10 mouse cellular contexts compared by ENCODE assay signal in genomic region chr3:96248141-96249033, GRCm38 (mm10). TPM values are rescaled to one million over a fixed set of nuclear protein-coding genes. Genes with fewer than 3 reads are reported as not detected.
DNase-seq lines count a peak whose midpoint lies in the region; ATAC-seq and TF ChIP-seq lines count a peak whose summit lies in the region.
"Had no signal": no experiment of that assay in that cellular context is flagged by ENCODE, and none has a peak within 500 bp of the region (broad histone marks: within the 10 kb centered on the region; RNA-seq: fewer than 3 reads in every experiment).

No protein-coding gene starts in this region.

- no peaks in the 10 kb centered on the region for H3K9me3 ChIP-seq in heart, embryonic 11.5 days (replicated peaks; ENCODE audit: control insufficient read depth, low read length)
- H3K9me3 ChIP-seq in forebrain, embryonic 13.5 days (replicated peaks): no peaks in the 10 kb centered on the region
- H3K9me3 ChIP-seq in liver, embryonic 13.5 days (replicated peaks): no peaks in the 10 kb centered on the region
- H3K9me3 ChIP-seq: G1E had no signal

- H3K4me2 ChIP-seq in heart, embryonic 11.5 days: peak overlapping the region; percentile 68
- peak overlapping the region; percentile 62 for H3K4me2 ChIP-seq in forebrain, embryonic 13.5 days
- peak overlapping the region; percentile 69 for H3K4me2 ChIP-seq in liver, embryonic 13.5 days

- peaks cover 14% of the 10 kb centered on the region for H3K4me1 ChIP-seq in heart, embryonic 11.5 days (ENCODE audit: control insufficient read depth, insufficient read depth, low read length)
- H3K4me1 ChIP-seq in heart, adult 2 months (ENCODE audit: control insufficient read depth, insufficient read depth, low read length): peaks cover 5% of the 10 kb centered on the region
- H3K4me1 ChIP-seq in forebrain, embryonic 13.5 days: peaks cover 39% of the 10 kb centered on the region
- H3K4me1 ChIP-seq in liver, embryonic 13.5 days (replicated peaks): peaks cover 67% of the 10 kb centered on the region

- no peaks in the 10 kb centered on the region for H3K79me2 ChIP-seq in heart, adult 2 months (replicated peaks; ENCODE audit: control insufficient read depth, insufficient read depth, low read length)

- TF ChIP-seq EP300 in heart, adult 2 months (IDR thresholded peaks at IDR 0.05; ENCODE audit: insufficient read depth, low read depth, low read length): no peak

- peak overlapping the region; percentile 35; the same call in 1 of the 2 replicates for H3K27ac ChIP-seq in heart, embryonic 11.5 days (ENCODE audit: low read depth, low read length)
- no peak overlapping the region for H3K27ac ChIP-seq in heart, adult 2 months
- H3K27ac ChIP-seq in forebrain, embryonic 13.5 days: no peak overlapping the region
- peak overlapping the region; percentile 93 for H3K27ac ChIP-seq in liver, embryonic 13.5 days

- intact Hi-C loops in heart, adult 2 months (cut with DNase I): loop anchor here (1.0 kb wide), 1 partner anchor 11 kb away; no protein-coding TSS in a partner anchor

- no peaks in the 10 kb centered on the region for H3K27me3 ChIP-seq in heart, embryonic 11.5 days (ENCODE audit: control insufficient read depth, insufficient read depth, low read length)
- H3K27me3 ChIP-seq in heart, adult 2 months (ENCODE audit: control insufficient read depth, insufficient read depth, low read length): no peaks in the 10 kb centered on the region
- H3K27me3 ChIP-seq in forebrain, embryonic 13.5 days: no peaks in the 10 kb centered on the region
- no peaks in the 10 kb centered on the region for H3K27me3 ChIP-seq in liver, embryonic 13.5 days

- no peak for TF ChIP-seq POLR2A in heart, adult 2 months (IDR thresholded peaks at IDR 0.05; ENCODE audit: insufficient read depth, low read depth, low read length)

- no peaks in the 10 kb centered on the region for H3K36me3 ChIP-seq in heart, embryonic 11.5 days (ENCODE audit: control insufficient read depth, insufficient read depth, low read length)
- H3K36me3 ChIP-seq in heart, adult 2 months (ENCODE audit: control insufficient read depth, insufficient read depth, low read length): peaks cover 7% of the 10 kb centered on the region
- no peaks in the 10 kb centered on the region for H3K36me3 ChIP-seq in forebrain, embryonic 13.5 days (ENCODE audit: poor library complexity, severe bottlenecking)
- H3K36me3 ChIP-seq in liver, embryonic 13.5 days: no peaks in the 10 kb centered on the region
- H3K36me3 ChIP-seq: G1E had no signal

- no peak for DNase-seq in heart, adult 2 months
- DNase-seq in A20 (ENCODE audit: low read depth, low spot score): peak; percentile 32
- DNase-seq in liver, embryonic 13.5 days: no peak
- no peak for DNase-seq in MN1 (ENCODE audit: low spot score)
- no peak for DNase-seq in thymus, postnatal 36 days
- DNase-seq in adrenal gland, adult 8-10 months: no peak

- peak overlapping the region; percentile 39 for H3K4me3 ChIP-seq in heart, embryonic 11.5 days (ENCODE audit: low read depth, low read length)
- no peak overlapping the region for H3K4me3 ChIP-seq in heart, adult 2 months
- H3K4me3 ChIP-seq in forebrain, embryonic 13.5 days: peak overlapping the region; percentile 45
- H3K4me3 ChIP-seq in liver, embryonic 13.5 days (replicated peaks): peak overlapping the region; percentile 63

- WGBS in heart, embryonic 11.5 days (ENCODE audit: insufficient replicate concordance): 46% methylated on average over 6 of the region's 6 CpGs
- 58% methylated on average over 6 of the region's 6 CpGs for WGBS in heart, adult 2 months
- WGBS in forebrain, embryonic 13.5 days: 54% methylated on average over 6 of the region's 6 CpGs
- 44% methylated on average over 6 of the region's 6 CpGs for WGBS in liver, embryonic 13.5 days (ENCODE audit: insufficient replicate concordance)

- no peak for TF ChIP-seq CTCF in heart, adult 2 months (IDR thresholded peaks at IDR 0.05)

- no peak for ATAC-seq in heart, embryonic 11.5 days (replicated peaks; ENCODE audit: insufficient number of reproducible peaks, low FRiP score, low TSS enrichment)
- no peak for ATAC-seq in forebrain, embryonic 13.5 days
- ATAC-seq in liver, embryonic 13.5 days (ENCODE audit: low read depth): no peak

- H3K9ac ChIP-seq in heart, embryonic 11.5 days (ENCODE audit: low read depth, low read length): peak overlapping the region; percentile 66; the same call in 1 of the 2 replicates
- no peak overlapping the region for H3K9ac ChIP-seq in heart, adult 2 months (ENCODE audit: low read depth, low read length)
- H3K9ac ChIP-seq in forebrain, embryonic 13.5 days: peak overlapping the region; percentile 73
- H3K9ac ChIP-seq in liver, embryonic 13.5 days: peak overlapping the region; percentile 82

RNA-seq across cellular contexts. Expression of gene Hist2h3c1, which starts 1.9 kb away (rescaled TPM):
- polyA plus RNA-seq in heart, embryonic 11.5 days (2014; fragmentation: Nextera tagmentation; extraction: Ambion mirVana): 0.66 and 1.2 TPM in 2 replicates
- total RNA-seq in heart, adult 2 months (2021): not detected
- polyA plus RNA-seq in heart, adult 2 months (2012; rRNA removed): not detected in 2 replicates
- polyA plus RNA-seq in forebrain, embryonic 13.5 days (2015; fragmentation: Nextera tagmentation; extraction: Ambion mirVana): 0.34 and 0.93 TPM in 2 replicates
- polyA plus RNA-seq in liver, embryonic 13.5 days (2015; fragmentation: Nextera tagmentation; extraction: Ambion mirVana): 2.3 TPM in 2 replicates
- not detected for total RNA-seq in adrenal gland, adult 8-10 months (2022)
- total RNA-seq: liver, adult 2 months had no signal
- polyA plus RNA-seq: G1E; liver, adult 2 months had no signal

RNA-seq across cellular contexts. Expression of gene Hist2h2aa1, which starts 3.1 kb away (rescaled TPM):
- 7.9 and 13.4 TPM in 2 replicates for polyA plus RNA-seq in heart, embryonic 11.5 days (2014; fragmentation: Nextera tagmentation; extraction: Ambion mirVana)
- 10 to 100 TPM in 1 of 2 experiments, 1 to 10 TPM in 1; 7.1 to 13.0 TPM for total RNA-seq in heart, adult 2 months (2021)
- polyA plus RNA-seq in heart, adult 2 months (2012; rRNA removed): 60.4 and 124 TPM in 2 replicates
- polyA plus RNA-seq in forebrain, embryonic 13.5 days (2015; fragmentation: Nextera tagmentation; extraction: Ambion mirVana): 46.4 and 48.0 TPM in 2 replicates
- polyA plus RNA-seq in liver, embryonic 13.5 days (2015; fragmentation: Nextera tagmentation; extraction: Ambion mirVana): 26.9 and 40.6 TPM in 2 replicates
- 10 to 100 TPM; 14.1 to 18.6 (median 17.5) TPM for total RNA-seq in adrenal gland, adult 8-10 months (2022)

RNA-seq across cellular contexts. Expression of gene Hist2h2aa2, which starts 8.3 kb away (rescaled TPM):
- polyA plus RNA-seq in heart, embryonic 11.5 days (2014; fragmentation: Nextera tagmentation; extraction: Ambion mirVana): 17.2 and 27.4 TPM in 2 replicates
- 100 to 1,000 TPM; 189 to 218 TPM for total RNA-seq in heart, adult 2 months (2021)
- 33.9 and 73.5 TPM in 2 replicates for polyA plus RNA-seq in heart, adult 2 months (2012; rRNA removed)
- polyA plus RNA-seq in forebrain, embryonic 13.5 days (2015; fragmentation: Nextera tagmentation; extraction: Ambion mirVana): 74.1 and 91.2 TPM in 2 replicates
- 53.6 and 86.4 TPM in 2 replicates for polyA plus RNA-seq in liver, embryonic 13.5 days (2015; fragmentation: Nextera tagmentation; extraction: Ambion mirVana)
- total RNA-seq in adrenal gland, adult 8-10 months (2022): 100 to 1,000 TPM; 483 to 517 (median 507) TPM

RNA-seq across cellular contexts. Expression of gene Hist2h3c2, which starts 9.5 kb away (rescaled TPM):
- 1.8 and 2.6 TPM in 2 replicates for polyA plus RNA-seq in heart, embryonic 11.5 days (2014; fragmentation: Nextera tagmentation; extraction: Ambion mirVana)
- total RNA-seq in heart, adult 2 months (2021): 1 to 10 TPM; 5.5 to 6.2 TPM
- 9.2 and 12.0 TPM in 2 replicates for polyA plus RNA-seq in heart, adult 2 months (2012; rRNA removed)
- polyA plus RNA-seq in forebrain, embryonic 13.5 days (2015; fragmentation: Nextera tagmentation; extraction: Ambion mirVana): 14.7 and 15.0 TPM in 2 replicates
- 9.8 and 20.7 TPM in 2 replicates for polyA plus RNA-seq in liver, embryonic 13.5 days (2015; fragmentation: Nextera tagmentation; extraction: Ambion mirVana)
- 10 to 100 TPM; 13.0 to 27.9 (median 18.2) TPM for total RNA-seq in adrenal gland, adult 8-10 months (2022)

RNA-seq across cellular contexts. Expression of gene Hist2h4, which starts 14.7 kb away (rescaled TPM):
- 1.3 and 2.7 TPM in 2 replicates for polyA plus RNA-seq in heart, embryonic 11.5 days (2014; fragmentation: Nextera tagmentation; extraction: Ambion mirVana)
- total RNA-seq in heart, adult 2 months (2021): 10 to 100 TPM; 11.6 to 14.0 TPM
- 1.1 and 1.4 TPM in 2 replicates for polyA plus RNA-seq in heart, adult 2 months (2012; rRNA removed)
- 22.4 and 24.3 TPM in 2 replicates for polyA plus RNA-seq in forebrain, embryonic 13.5 days (2015; fragmentation: Nextera tagmentation; extraction: Ambion mirVana)
- 15.2 and 44.8 TPM in 2 replicates for polyA plus RNA-seq in liver, embryonic 13.5 days (2015; fragmentation: Nextera tagmentation; extraction: Ambion mirVana)
- 10 to 100 TPM; 27.4 to 37.9 (median 32.5) TPM for total RNA-seq in adrenal gland, adult 8-10 months (2022)

Comparison
In these comparisons a context has a peak if more than half of its experiments do, and no peak if none do; other contexts are left out.
1. H3K27ac ChIP-seq: peak in heart, embryonic 11.5 days (single experiment) and liver, embryonic 13.5 days (single experiment); none in heart, adult 2 months (single experiment) and forebrain, embryonic 13.5 days (single experiment).
2. Peak in every context shown above with its lines, with median percentiles within 50 percentile points of each other: H3K4me2 ChIP-seq.